Mouse (Mus musculus) ES-Bruce4 (cell line): ENCODE data around the gene Tubg2.

Source experiments
- CTCF ChIP-seq: IDR thresholded peaks from one replicate; pipeline ENCODE4 v1.8.1; 2011; ENCODE audit warnings: low read depth, low read length
- EP300 ChIP-seq: IDR thresholded peaks from 2 replicates; pipeline ENCODE4 v1.6.1; 2011; ENCODE audit warnings: low read depth, low read length; ENCODE audit not compliant: insufficient read depth
- POLR2A ChIP-seq: IDR thresholded peaks from one replicate; pipeline ENCODE4 v1.8.1; 2011; ENCODE audit warnings: low read length; ENCODE audit not compliant: insufficient read depth

- TF ChIP-seq CTCF (no peak), POLR2A (no peak), EP300 (no peak)
These were observed 23.6 kb downstream of the Tubg2 start for GRCm38 (mm10) chr11:101179306-101179705.
